Mouse (Mus musculus): Measurements from ENCODE around the gene Trem1. TPM values are rescaled to one million over a fixed set of nuclear protein-coding genes. Genes with fewer than 3 reads are reported as not detected.

The Trem1 gene
- not detected for polyA plus RNA-seq (2017; shearing (Covaris generic))

DNA sequence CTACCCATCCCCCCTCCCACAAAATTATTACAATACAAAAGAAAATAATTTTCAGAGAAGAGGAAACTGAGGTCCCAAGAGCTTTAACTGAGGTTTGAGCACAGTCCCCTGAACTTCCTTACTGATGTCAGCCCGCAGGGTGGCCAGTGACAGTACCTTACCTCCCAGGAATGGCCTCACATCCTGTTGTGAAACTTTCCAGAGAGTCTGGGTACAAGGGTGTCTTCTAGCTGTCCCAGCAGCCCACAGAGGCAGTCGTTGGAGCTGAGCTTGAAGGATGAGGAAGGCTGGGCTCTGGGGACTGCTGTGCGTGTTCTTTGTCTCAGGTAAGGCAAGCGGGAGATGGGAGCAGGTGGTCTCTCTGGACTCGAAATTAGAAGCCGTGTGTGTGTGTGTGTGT, at the start of gene Trem1:
TSS of gene Trem1 (plus strand) at position 251 of the 400 bp plus-strand sequence.
- no peak for ATAC-seq

DNA sequence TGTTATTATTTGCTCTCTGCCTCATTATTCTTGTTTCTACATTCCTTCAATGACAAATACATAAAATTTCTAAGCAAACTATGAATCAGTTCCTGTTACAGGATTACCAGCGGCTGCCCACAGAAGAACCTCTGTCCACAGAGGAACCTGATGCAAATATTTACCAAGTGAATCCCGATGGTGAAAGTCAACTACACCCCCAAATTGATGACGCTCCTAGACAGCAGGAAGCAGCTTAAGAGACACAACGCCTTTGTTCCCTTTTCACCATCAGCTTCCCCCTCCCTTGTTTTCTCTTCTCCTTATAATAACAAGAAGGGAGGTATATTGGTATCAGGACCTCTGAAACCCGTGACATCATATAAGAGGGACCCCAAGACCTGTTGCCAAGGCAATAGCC, 47.3 kb upstream of the Trem1 start:
- ATAC-seq: no peak

- no peak for ATAC-seq
Observed at GRCm38 (mm10) chr17:48192366-48192765, 40.2 kb upstream of the Trem1 start.

- ATAC-seq: no peak
Observed at GRCm38 (mm10) chr17:48203086-48203485, 29.5 kb upstream of the Trem1 start.

DNA sequence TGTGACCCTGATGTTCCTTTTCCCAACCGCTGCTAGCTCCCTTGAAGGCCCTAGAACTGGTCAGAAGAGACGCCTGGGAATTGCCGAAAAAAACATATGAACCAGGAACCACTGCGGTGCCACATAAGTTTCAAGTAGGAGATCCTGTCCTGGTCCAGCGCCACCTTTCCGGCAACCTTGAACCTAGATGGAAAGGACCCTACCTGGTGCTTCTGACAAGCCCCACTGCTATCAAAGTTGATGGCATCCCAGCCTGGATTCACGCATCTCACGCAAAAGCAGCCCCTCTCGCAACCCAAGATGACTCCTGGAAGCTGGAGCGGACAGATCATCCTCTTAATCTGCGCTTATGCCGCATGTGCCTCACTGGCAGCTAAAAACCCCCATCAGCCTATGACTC, 20.0 kb upstream of the Trem1 start:
- no peak for ATAC-seq

DNA sequence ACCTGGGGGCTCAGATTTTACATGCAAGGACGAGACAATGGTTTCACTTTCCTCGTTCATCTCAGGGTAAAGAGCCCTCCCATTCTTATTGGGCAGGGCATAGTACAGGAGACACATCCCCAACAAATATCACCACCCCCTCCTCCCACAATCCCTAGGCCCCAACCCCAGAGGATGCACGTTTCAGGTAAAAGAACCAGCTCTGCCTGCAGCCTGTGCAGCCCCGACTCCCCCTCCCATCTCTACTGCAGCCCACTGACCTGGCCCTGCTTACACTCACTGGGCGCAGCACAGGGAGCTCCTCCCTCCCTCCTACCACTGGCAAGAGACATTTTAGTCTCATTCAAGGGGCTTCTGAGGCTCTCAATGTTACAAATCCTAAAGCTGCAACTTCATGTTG, 19.1 kb upstream of the Trem1 start:
- no peak for ATAC-seq

GRCm38 (mm10) chr17:48215429-48215828, 17.1 kb upstream of the Trem1 start:
- no peak for ATAC-seq

DNA sequence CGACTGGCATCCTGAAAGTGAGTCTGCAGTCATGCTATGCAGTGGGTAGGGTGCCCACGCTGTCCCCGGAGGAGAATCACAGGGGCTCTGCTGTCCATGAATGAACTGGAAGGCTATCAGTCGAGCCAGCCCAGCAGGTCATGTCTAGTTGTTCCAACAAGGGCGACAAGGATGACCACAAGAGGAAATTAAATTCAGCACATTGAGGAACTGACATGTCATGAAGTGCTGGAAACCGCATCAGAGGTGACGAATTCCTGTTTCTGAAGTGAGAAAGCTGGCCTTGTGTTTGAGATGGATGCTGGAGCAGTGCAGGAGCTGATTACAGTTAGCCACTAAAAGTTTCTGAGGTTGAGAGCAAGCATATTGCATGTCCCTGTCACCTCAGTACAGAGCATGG, 1.9 kb upstream of the Trem1 start:
- ATAC-seq: no peak

GRCm38 (mm10) chr17:48233789-48234188, 1.2 kb downstream of the Trem1 start:
- ATAC-seq: no peak

GRCm38 (mm10) chr17:48234550-48234949, 2.0 kb downstream of the Trem1 start:
- ATAC-seq: no peak

- ATAC-seq: no peak
Observed at GRCm38 (mm10) chr17:48235773-48236370, 3.3 kb downstream of the Trem1 start.

DNA sequence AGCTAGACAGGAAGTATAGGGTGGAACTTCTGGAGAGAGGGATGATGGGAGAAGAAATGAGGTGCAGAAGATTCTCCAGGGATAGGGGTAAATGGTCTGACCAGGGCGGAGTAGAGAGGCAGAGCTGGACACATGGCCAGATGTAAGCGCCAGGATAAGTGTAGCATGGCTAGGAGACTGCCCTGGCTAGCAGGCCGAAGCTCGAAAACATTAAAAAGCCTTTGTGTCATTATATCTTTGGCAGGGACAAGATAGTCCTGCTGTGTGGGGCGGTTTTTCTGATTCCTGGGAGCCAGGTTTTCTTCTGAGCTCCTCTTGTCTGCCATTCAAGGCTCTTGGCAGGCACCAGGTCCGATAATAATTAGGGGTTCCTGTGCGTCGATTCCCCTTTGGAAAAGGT, 5.1 kb downstream of the Trem1 start:
- ATAC-seq: no peak

DNA sequence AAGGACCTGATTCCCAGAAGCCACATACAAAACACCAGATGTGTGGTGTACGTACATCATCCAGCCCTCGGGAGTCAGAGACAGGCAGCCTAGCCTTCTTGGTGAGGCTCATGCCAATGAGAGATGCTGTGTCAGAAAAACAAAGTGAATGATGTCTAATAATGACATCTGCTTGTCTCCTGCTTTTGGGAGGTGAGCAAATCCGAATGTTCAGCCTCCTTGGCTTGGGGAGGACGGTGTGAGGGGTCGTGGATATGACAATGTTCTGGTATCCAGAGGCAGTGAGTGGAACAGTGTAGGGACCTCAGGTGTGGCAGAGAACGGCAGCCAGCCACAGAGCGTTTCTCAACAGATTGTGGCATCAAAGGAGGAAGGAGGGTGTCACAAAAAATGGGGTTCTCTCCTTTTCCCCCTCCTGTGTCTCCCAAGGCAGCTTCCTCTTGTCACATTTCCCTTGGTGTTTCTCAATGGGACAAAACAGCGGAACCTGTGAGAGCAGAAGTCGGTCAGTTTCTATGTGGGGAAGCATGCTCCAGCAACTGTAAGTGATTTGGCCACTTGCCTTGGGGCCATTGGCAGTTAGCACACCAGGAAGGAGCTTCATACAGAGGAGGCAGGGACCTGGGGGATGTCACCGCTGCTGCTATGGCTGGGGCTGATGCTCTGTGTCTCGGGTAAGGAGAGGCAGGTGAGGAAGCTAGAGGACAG, 14.8 kb downstream of the Trem1 start, which contains the start of gene Trem3:
TSS of gene Trem3 (plus strand) at position 557 of the 708 bp plus-strand sequence.
- ATAC-seq: no peak

- no peak for ATAC-seq
Observed at GRCm38 (mm10) chr17:48249039-48249438, 16.5 kb downstream of the Trem1 start.

- ATAC-seq: no peak
Observed at GRCm38 (mm10) chr17:48249501-48249900, 16.9 kb downstream of the Trem1 start.

- no peak for ATAC-seq
Observed at GRCm38 (mm10) chr17:48250631-48251030, 18.1 kb downstream of the Trem1 start.

DNA sequence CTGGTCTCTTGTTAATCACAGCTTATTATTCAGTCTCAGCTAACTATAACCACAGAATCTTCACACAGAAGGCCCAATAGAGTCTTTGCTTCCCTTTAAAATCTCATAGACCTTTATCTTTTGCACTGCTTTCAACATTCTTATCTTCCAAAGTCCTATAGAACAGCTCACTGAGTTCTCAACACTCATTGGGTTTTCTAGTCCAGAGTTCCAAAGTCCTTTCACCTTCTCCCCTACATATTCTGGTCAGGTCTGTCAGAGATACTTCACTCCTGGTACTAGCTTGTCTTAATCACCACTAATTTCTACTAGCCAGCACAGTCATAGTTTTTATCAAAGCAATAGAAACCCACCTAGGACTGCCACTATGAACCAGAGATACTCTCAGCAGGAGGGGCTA, 24.0 kb downstream of the Trem1 start:
- no peak for ATAC-seq

GRCm38 (mm10) chr17:48261868-48262267, 29.3 kb downstream of the Trem1 start:
- no peak for ATAC-seq

- no peak for ATAC-seq
Observed at GRCm38 (mm10) chr17:48263741-48264362, 31.3 kb downstream of the Trem1 start, which contains the start of gene Treml4. TSS of gene Treml4 (plus strand) at chr17:48264295.

GRCm38 (mm10) chr17:48264662-48265061, 32.1 kb downstream of the Trem1 start:
- ATAC-seq: no peak

DNA sequence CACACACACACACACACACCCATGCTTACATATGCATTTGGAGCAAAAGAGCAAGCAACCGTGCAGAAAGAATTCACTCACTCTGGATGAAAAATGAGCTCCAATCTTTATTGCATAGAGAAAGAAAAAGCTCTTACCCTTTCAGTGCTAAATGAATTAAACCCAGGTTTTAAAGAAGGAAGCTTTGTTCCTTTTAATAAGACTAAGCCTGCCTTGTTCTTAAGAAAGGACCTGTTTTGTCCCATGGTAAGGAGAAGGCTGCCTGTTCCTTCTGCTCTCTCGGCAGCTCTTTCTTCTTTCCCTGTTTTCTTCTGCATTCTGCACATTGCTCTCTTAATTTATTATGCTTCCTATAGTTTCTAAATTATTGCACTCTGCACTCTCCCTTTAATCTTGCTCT, 33.6 kb downstream of the Trem1 start:
- ATAC-seq: no peak

GRCm38 (mm10) chr17:48266610-48267304, 34.2 kb downstream of the Trem1 start:
- ATAC-seq: no peak

- no peak for ATAC-seq
Observed at GRCm38 (mm10) chr17:48267591-48267990, 35.0 kb downstream of the Trem1 start.
